Mouse (Mus musculus) olfactory bulb, adult 2 months (tissue): ENCODE results near the gene Suds3.

Experiments
- CTCF ChIP-seq: fragments of 200-500 bp; IDR thresholded peaks from 2 replicates; pipeline ENCODE4 v1.5.1; 2012; ENCODE audit warnings: low read depth, mild to moderate bottlenecking, low read length, moderate library complexity; ENCODE audit not compliant: insufficient read depth
- POLR2A ChIP-seq: fragments of 200-500 bp; IDR thresholded peaks from 2 replicates; pipeline ENCODE4 v1.6.1; 2012; ENCODE audit warnings: mild to moderate bottlenecking, low read depth, low read length, moderate library complexity; ENCODE audit not compliant: insufficient read depth

DNA sequence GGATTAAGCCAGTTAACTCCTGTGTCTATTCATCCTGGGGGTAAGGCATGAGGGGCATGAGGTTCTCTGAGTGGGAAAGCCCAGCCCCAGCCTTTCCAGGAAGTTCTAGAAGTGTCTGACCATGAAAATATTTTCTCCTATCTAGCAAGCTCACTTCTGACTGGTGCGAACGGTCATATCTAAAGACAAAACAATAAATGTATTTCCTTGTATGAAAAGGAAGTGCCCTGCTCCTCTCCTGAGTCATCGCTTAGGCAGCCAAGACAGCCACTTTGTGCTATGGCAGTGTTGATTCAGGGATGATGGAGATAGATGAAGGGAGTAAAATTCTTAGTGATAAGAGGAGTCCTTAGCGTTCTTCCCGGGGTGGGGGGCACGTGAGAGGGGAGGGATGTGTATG is 7.2 kb upstream of the Suds3 start:
- TF ChIP-seq POLR2A: no peak
- no peak for TF ChIP-seq CTCF
